Mouse (Mus musculus) cerebellum, postnatal 10 days (tissue): Measurements from ENCODE around the gene Gstt1.
A peak's percentile ranks its signal among the peaks of the same experiment; 100 is the strongest.

Experiments
- DNase-seq, 2 experiments: peaks; one replicate each; pipeline ENCODE4 v3.0.0; 2021; ENCODE audit warnings: mixed read lengths in 2 of 2

Gene Gstt1

DNA sequence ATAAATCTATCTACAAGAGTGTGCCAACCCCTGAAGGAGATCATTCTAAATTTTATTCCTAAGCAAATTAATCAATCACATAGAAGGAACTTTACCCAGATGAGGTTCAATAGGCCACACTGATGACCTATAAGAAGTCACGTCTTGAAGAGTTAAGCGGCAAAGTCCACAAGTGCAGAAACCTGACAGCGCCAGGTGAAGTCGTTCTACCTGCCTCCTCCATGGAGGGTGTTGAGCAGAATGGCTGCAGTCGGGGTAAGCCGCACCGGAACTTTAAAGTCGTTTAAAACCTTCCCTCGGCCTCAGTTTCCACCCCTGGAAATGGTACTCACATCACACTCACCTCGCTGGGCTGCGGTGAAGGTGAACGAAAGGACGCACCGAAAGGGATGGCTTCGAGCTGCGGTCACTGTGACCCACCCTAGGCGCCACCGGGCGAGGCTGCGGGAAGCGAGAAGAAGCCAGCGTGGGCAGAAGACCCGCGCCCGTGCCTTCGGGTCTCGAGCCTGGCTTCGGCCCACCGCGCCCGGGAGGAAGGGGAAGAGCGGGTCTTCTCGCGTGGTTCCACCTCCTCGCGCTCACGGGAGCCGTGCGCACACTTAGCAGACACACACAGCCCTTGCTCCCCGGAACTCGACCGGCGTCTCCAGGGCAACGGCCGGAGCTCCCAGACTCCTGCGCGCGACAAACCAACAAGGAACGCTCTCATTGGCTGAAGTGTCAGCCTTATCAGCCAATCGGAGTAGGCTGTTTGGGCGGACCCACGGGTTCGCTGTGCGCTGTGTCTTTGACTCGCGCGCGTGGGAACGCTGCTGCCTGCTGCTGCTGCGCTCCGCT is 34.5 kb downstream of the Gstt1 start, which contains the start of gene Cabin1:
TSS of gene Cabin1 (minus strand) at position 660 of the 837 bp plus-strand sequence.
- DNase-seq: peak; percentile 99

DNA sequence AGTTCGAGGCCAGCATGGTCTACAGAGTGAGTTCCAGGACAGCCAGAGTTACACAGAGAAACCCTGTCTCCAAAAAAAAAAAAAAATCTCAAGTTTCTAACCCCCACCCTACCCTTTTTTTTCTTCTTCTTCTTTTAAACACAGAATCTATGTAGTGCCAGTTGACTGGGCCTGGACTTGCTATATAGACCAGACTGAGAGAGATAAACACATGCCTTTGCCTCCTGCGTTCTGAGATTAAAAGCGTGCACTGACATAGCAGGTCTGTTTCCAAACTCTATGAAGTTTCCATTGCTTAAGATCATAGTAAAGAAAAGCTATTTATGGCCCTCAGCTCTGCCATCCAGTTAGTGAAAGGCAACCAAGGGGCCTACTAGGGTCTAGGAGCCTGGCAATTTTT is 36.0 kb downstream of the Gstt1 start:
- no peak for DNase-seq

DNA sequence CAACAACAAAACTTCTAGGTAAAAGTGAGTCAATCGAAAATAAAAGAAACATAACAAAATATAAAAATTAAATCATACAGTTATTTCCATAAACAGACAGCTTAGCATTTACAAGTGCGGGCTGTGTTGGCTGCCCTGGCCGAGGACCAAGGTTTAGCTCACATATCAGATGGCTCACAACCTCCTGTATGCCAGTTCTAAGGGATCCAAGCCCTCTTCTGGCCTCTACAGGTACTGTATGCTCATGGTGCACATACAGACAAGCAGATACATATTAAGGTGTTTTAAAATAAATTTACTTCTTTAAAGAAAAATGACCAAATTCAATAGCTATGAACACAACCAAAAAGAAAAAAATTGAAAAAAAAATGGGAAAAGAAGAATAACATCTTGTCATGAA is 38.1 kb downstream of the Gstt1 start:
- no peak for DNase-seq

DNA sequence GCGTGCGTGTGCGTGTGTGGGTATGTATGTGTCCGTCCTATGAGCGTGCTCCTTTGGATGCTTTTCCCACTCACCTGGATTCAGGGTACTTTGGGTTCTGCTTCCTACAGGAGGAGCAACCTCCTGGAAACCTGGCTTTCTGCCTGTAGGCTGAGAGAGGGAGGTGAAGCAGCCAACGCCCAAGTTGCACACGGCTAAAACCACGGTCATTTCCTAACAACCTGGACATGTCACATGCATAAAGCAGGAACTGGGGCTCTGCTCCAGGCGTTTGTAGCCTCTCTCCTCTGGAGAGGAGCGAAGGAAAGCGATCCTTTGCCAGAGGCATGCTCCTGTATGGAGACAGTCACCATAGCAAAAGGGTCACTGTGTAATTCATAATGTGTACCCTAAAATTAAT is 41.7 kb downstream of the Gstt1 start:
- no peak for DNase-seq

DNA sequence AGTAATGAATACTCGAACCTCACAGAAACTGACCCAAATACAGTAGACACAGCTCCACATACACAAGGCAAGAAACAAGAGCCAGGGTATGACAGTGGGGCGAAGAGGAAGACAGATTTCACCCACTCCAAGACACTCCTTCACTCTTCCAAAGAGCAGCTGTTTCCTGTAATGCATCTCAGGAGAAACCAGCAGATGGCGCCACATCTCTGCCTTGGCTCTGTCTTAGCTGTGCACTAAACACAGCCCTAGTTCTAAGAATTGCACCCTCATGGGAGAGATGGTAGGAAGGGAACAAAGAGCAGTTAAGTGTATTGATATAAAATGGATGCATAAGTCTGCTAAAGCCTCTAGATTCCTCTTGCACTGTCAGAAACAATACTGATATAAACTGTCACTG is 54.4 kb downstream of the Gstt1 start:
- peak; percentile 90 to 94 for DNase-seq

DNA sequence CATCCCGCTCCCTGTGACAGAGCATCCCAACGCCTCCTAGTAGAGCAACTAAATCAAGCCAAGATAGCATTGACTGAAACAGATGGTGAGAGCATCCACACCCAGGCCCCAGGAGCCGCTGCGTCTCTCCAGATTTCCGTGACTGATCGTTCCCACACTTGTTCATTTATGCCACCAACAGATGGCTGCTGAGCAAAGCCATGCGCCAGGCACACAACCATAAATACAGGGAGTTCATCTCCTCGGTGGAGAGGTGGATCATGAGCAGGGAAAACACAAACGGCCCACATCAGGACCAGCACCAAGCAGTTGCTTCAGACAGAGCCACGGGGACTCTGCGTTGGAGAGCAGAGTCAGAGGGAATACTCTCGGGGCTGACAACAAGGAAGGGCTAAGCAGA is 55.0 kb downstream of the Gstt1 start:
- DNase-seq: peak; percentile 30 to 51

DNA sequence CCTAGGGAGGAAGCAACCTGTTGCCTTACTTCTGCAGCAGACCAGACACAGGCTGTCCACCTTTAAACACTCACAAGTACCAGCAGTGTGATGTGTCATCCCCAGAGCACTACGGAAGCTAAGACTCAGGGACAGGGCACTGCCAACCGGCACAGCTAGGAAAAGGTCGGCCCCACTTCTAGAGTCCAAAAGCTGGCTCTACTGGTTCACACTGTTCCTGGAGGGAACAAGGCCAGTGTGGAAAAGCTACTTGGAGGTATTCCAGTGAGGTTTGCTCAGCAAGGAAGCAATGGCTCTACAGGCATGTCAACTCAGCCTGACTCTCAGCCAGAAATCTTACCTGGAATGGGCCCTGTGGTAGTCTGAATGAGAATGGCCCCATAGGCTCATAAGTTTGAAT is 57.5 kb downstream of the Gstt1 start:
- no peak for DNase-seq
